8 mouse cellular contexts compared by ENCODE assay signal in the genomic region with DNA sequence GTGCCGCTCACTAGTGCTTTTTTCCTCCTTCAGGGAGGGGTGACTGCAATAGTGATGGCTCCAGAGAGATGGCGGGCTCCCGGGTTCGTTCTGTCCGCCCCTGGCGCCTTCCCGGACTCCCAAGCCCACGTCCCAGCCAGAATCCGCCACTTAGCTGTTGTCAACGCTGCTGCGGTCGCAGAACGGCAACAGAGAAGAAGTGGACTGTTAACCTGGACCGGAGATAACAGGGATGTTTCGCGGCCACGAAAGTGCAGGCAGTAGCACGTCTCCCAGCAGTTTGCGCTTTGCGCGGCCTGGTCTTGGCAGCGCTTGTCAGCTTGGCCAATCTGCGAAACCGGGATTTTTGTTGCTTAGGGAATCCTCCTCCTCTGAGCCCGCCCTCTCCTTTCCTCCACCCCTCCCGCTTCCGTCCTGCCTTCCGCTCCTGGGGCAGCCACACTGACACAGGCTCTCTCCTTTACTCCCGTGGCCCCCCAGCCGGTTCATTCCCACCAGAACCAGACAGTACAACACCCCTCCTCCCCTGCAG. TPM values are rescaled to one million over a fixed set of nuclear protein-coding genes. Genes with fewer than 3 reads are reported as not detected.
DNase-seq lines count a peak whose midpoint lies in the region; ATAC-seq and TF ChIP-seq lines count a peak whose summit lies in the region.

A gene (minus strand): TSS at position 322 of the 532 bp plus-strand sequence.

- TF ChIP-seq CTCF in kidney, adult 2 months (conservative IDR thresholded peaks at IDR 0.05; ENCODE audit: insufficient read depth, insufficient read length, low read depth, low read length), result no peak

- DNase-seq in B cell, adult 2 months, result peak; percentile 4 to 5
- DNase-seq in adrenal gland, postnatal 4 days (ENCODE audit: low spot score in 2 of 2), result peak; percentile 18 to 41
- DNase-seq in heart, adult 8-10 months (ENCODE audit: low spot score), result peak; percentile 74
- peak; percentile 82 for DNase-seq in kidney, adult 2 months
- DNase-seq in limb, embryonic 11.5 days (ENCODE audit: low spot score), result peak; percentile 78

- peak; percentile 70 for TF ChIP-seq POLR2A in kidney, adult 2 months (IDR thresholded peaks at IDR 0.05; ENCODE audit: low read depth, low read length)

- peak within 1 kb of the TSS; percentile 53 for H3K4me3 ChIP-seq in embryonic facial prominence, embryonic 13.5 days
- peak within 1 kb of the TSS; percentile 92 for H3K4me3 ChIP-seq in kidney, adult 2 months (ENCODE audit: insufficient read depth, low read depth, low read length)
- H3K4me3 ChIP-seq in limb, embryonic 11.5 days (ENCODE audit: low read depth, low read length), result peak within 1 kb of the TSS; percentile 46
- H3K4me3 ChIP-seq in midbrain, embryonic 12.5 days, result peak within 1 kb of the TSS; percentile 50
- H3K4me3 ChIP-seq in stomach, embryonic 15.5 days (replicated peaks), result peak within 1 kb of the TSS; percentile 52

- WGBS in embryonic facial prominence, embryonic 13.5 days, result 17% methylated on average over 30 of the region's 30 CpGs
- under 1% methylated on average over 30 of the region's 30 CpGs for WGBS in kidney, adult 2 months
- WGBS in limb, embryonic 11.5 days, result 15% methylated on average over 25 of the region's 30 CpGs
- WGBS in midbrain, embryonic 12.5 days, result 15% methylated on average over 30 of the region's 30 CpGs
- 10% methylated on average over 29 of the region's 30 CpGs for WGBS in stomach, embryonic 15.5 days

- H3K9me3 ChIP-seq in embryonic facial prominence, embryonic 13.5 days, result no peaks in the 10 kb centered on the region
- no peaks in the 10 kb centered on the region for H3K9me3 ChIP-seq in limb, embryonic 11.5 days (ENCODE audit: control insufficient read depth, low read length)
- no peaks in the 10 kb centered on the region for H3K9me3 ChIP-seq in midbrain, embryonic 12.5 days
- H3K9me3 ChIP-seq in stomach, embryonic 15.5 days, result no peaks in the 10 kb centered on the region

- H3K36me3 ChIP-seq in embryonic facial prominence, embryonic 13.5 days, result no peaks in the 10 kb centered on the region
- H3K36me3 ChIP-seq in kidney, adult 2 months (ENCODE audit: control insufficient read depth, insufficient read depth, low read length), result no peaks in the 10 kb centered on the region
- H3K36me3 ChIP-seq in limb, embryonic 11.5 days (ENCODE audit: control insufficient read depth, insufficient read depth, low read length), result no peaks in the 10 kb centered on the region
- H3K36me3 ChIP-seq in midbrain, embryonic 12.5 days, result no peaks in the 10 kb centered on the region
- no peaks in the 10 kb centered on the region for H3K36me3 ChIP-seq in stomach, embryonic 15.5 days

- H3K9ac ChIP-seq in embryonic facial prominence, embryonic 13.5 days, result peak within 1 kb of the TSS; percentile 76
- H3K9ac ChIP-seq in limb, embryonic 11.5 days (ENCODE audit: low read length), result peak within 1 kb of the TSS; percentile 67
- peak within 1 kb of the TSS; percentile 59 for H3K9ac ChIP-seq in midbrain, embryonic 12.5 days (replicated peaks)
- H3K9ac ChIP-seq in stomach, embryonic 15.5 days, result peak within 1 kb of the TSS; percentile 25

- no peaks in the 10 kb centered on the region for H3K4me1 ChIP-seq in embryonic facial prominence, embryonic 13.5 days
- no peaks in the 10 kb centered on the region for H3K4me1 ChIP-seq in kidney, adult 2 months (ENCODE audit: control insufficient read depth, insufficient read depth, low read length)
- no peaks in the 10 kb centered on the region for H3K4me1 ChIP-seq in limb, embryonic 11.5 days (ENCODE audit: control insufficient read depth, insufficient read depth, low read length)
- no peaks in the 10 kb centered on the region for H3K4me1 ChIP-seq in midbrain, embryonic 12.5 days
- H3K4me1 ChIP-seq in stomach, embryonic 15.5 days, result no peaks in the 10 kb centered on the region

- H3K27me3 ChIP-seq in embryonic facial prominence, embryonic 13.5 days, result peaks cover 13% of the 10 kb centered on the region
- H3K27me3 ChIP-seq in kidney, adult 2 months (replicated peaks; ENCODE audit: control insufficient read depth, insufficient read depth, low read length), result no peaks in the 10 kb centered on the region
- peaks cover 4% of the 10 kb centered on the region; the same call in 1 of the 2 replicates for H3K27me3 ChIP-seq in limb, embryonic 11.5 days (ENCODE audit: control insufficient read depth, insufficient read depth, low read length)
- no peaks in the 10 kb centered on the region; the same call in 1 of the 2 replicates for H3K27me3 ChIP-seq in midbrain, embryonic 12.5 days
- H3K27me3 ChIP-seq in stomach, embryonic 15.5 days (replicated peaks), result no peaks in the 10 kb centered on the region

- ATAC-seq in embryonic facial prominence, embryonic 13.5 days (ENCODE audit: insufficient number of reproducible peaks, insufficient read depth, low FRiP score, low TSS enrichment, low read depth), result peak; percentile 91
- peak; percentile 95 for ATAC-seq in limb, embryonic 11.5 days (ENCODE audit: insufficient number of reproducible peaks, low FRiP score, low TSS enrichment, low read depth)
- ATAC-seq in midbrain, embryonic 12.5 days (ENCODE audit: low FRiP score, low read depth), result peak; percentile 95
- ATAC-seq in stomach, embryonic 15.5 days (ENCODE audit: insufficient read depth, low FRiP score, low read depth), result peak; percentile 97

- H3K27ac ChIP-seq in embryonic facial prominence, embryonic 13.5 days, result peak within 1 kb of the TSS; percentile 96
- H3K27ac ChIP-seq in kidney, adult 2 months (ENCODE audit: insufficient read depth, low read depth, low read length), result peak within 1 kb of the TSS; percentile 78
- peak within 1 kb of the TSS; percentile 72; the same call in 1 of the 2 replicates for H3K27ac ChIP-seq in limb, embryonic 11.5 days (replicated peaks; ENCODE audit: low read depth, low read length)
- peak within 1 kb of the TSS; percentile 85 for H3K27ac ChIP-seq in midbrain, embryonic 12.5 days (replicated peaks)
- H3K27ac ChIP-seq in stomach, embryonic 15.5 days, result peak within 1 kb of the TSS; percentile 92

- H3K4me2 ChIP-seq in embryonic facial prominence, embryonic 13.5 days, result peak within 1 kb of the TSS; percentile 60
- H3K4me2 ChIP-seq in limb, embryonic 11.5 days (ENCODE audit: low read depth, severe bottlenecking), result peak within 1 kb of the TSS; percentile 56
- peak within 1 kb of the TSS; percentile 57 for H3K4me2 ChIP-seq in midbrain, embryonic 12.5 days (replicated peaks)
- H3K4me2 ChIP-seq in stomach, embryonic 15.5 days, result peak within 1 kb of the TSS; percentile 55

RNA-seq across cellular contexts. Expression of the gene that starts here (rescaled TPM):
- 1 to 10 TPM; 4.5 to 5.1 TPM for total RNA-seq in adrenal gland, postnatal 4 days (2021)
- 11.1 and 12.8 TPM in 2 replicates for polyA plus RNA-seq in embryonic facial prominence, embryonic 13.5 days (2015; fragmentation: Nextera tagmentation; extraction: Ambion mirVana)
- under 1 TPM; 0.54 to 0.91 (median 0.76) TPM for total RNA-seq in heart, adult 8-10 months (2022)
- 0.33 and 0.34 TPM in 2 replicates for polyA plus RNA-seq in kidney, adult 2 months (2012; rRNA removed)
- 7.3 and 8.8 TPM in 2 replicates for polyA plus RNA-seq in limb, embryonic 11.5 days (2014; fragmentation: Nextera tagmentation; extraction: Ambion mirVana)
- polyA plus RNA-seq in midbrain, embryonic 12.5 days (2016; fragmentation: Nextera tagmentation; extraction: Ambion mirVana), result 7.7 and 8.2 TPM in 2 replicates
- polyA plus RNA-seq in stomach, embryonic 15.5 days (2015; fragmentation: Nextera tagmentation; extraction: Ambion mirVana), result 8.4 and 9.0 TPM in 2 replicates

Comparison
In these comparisons a context has a peak if more than half of its experiments do, and no peak if none do; other contexts are left out.
1. Peak in every context shown above with its lines: DNase-seq, ATAC-seq, H3K4me3 ChIP-seq and H3K27ac ChIP-seq.
2. Peak in DNase-seq in heart, adult 8-10 months; RNA of the gene not detected or under 1 TPM.
3. Peak in DNase-seq, H3K4me3 ChIP-seq and H3K27ac ChIP-seq in kidney, adult 2 months; RNA of the gene not detected or under 1 TPM.
4. DNase-seq: peak in every context shown above with its lines; median percentile 82 in kidney, adult 2 months; 78 in limb, embryonic 11.5 days; 74 in heart, adult 8-10 months; 30 in adrenal gland, postnatal 4 days; 4 in B cell, adult 2 months.
5. H3K9ac ChIP-seq: peak in every context shown above with its lines; median percentile 76 in embryonic facial prominence, embryonic 13.5 days; 67 in limb, embryonic 11.5 days; 59 in midbrain, embryonic 12.5 days; 25 in stomach, embryonic 15.5 days.